Comparison of ENCODE assay signal across 8 mouse cellular contexts in the genomic region with DNA sequence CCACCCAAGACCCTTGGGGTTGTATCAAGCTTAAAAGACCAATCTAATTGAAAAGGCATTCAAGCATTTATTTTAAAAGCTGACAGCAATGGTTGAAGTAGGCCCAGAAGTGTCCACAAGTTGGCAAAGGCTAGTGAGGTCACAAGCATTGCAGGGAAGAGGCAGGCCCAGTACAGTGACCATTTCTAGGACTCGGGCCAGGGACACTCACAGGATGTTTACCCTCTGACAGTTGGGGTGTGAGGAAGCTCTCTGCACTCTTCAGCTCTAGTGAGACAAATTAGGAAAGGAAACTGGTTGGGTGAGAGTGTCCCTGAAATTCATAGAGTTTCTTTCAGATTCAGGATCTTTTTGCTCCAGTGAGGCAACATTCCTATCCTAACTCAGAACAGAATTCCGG.
A peak's percentile ranks its signal among the peaks of the same experiment; 100 is the strongest.
DNase-seq lines count a peak whose midpoint lies in the region; ATAC-seq lines count a peak whose summit lies in the region.

No protein-coding gene starts in this region.

- DNase-seq in cerebellum, adult 18-20 months = peak; percentile 39
- no peak for DNase-seq in cerebellum, adult 9-11 months
- DNase-seq in spleen, postnatal 36 days (ENCODE audit: low spot score in 2 of 2) = peak; percentile 40 to 57
- DNase-seq in spleen, adult 12 weeks (ENCODE audit: low spot score) = no peak
- peak; percentile 81 for DNase-seq in kidney, postnatal 10 days
- peak; percentile 62 for DNase-seq in skeletal muscle tissue, adult 2 months (ENCODE audit: low read depth, low spot score)
- DNase-seq in right cerebral cortex, postnatal 36 days (ENCODE audit: low spot score in 2 of 2) = no peak

- no peak for ATAC-seq in erythroblast, adult 5-6 weeks (replicated peaks; ENCODE audit: low FRiP score, poor library complexity, severe bottlenecking)

Comparison
In these comparisons a context has a peak if more than half of its experiments do, and no peak if none do; other contexts are left out.
1. DNase-seq: peak in cerebellum, adult 18-20 months (2 of 2), spleen, postnatal 36 days (2 of 2), kidney, postnatal 10 days (single experiment) and skeletal muscle tissue, adult 2 months (single experiment); none in cerebellum, adult 9-11 months (single experiment), spleen, adult 12 weeks (single experiment) and right cerebral cortex, postnatal 36 days (0 of 2).